Mouse (Mus musculus): Measurements from ENCODE around the gene Mast1. TPM values are rescaled to one million over a fixed set of nuclear protein-coding genes. Genes with fewer than 3 reads are reported as not detected.
"Not testable (repeated sequence)": the region's sequence is repeated elsewhere in the genome, so short reads cannot be mapped to it uniquely, and the experiment has no call there.

The Mast1 gene
- total RNA-seq, 2 experiments from 2014 or later: 0.07 TPM; not detected in 1

GRCm38 (mm10) chr8:84913502-84913900, 23.7 kb downstream of the Mast1 start:
- intact Hi-C loops (cut with DNase I): no loop called here

GRCm38 (mm10) chr8:84912895-84913501, 24.2 kb downstream of the Mast1 start:
- DNase-seq: peak; percentile 61 to 64
- intact Hi-C loops (cut with DNase I): no loop called here

More at GRCm38 (mm10) chr8:84913502-84913900, 23.7 kb downstream of the Mast1 start:
- DNase-seq: no peak

- intact Hi-C loops (cut with DNase I): no loop called here
- no peak for DNase-seq
These were observed 24.8 kb downstream of the Mast1 start for GRCm38 (mm10) chr8:84912391-84912790.

GRCm38 (mm10) chr8:84911854-84912253, 25.3 kb downstream of the Mast1 start:
- intact Hi-C loops (cut with DNase I): no loop called here
- no peak for DNase-seq

- intact Hi-C loops (cut with DNase I): no loop called here
These were observed 26.6 kb downstream of the Mast1 start for GRCm38 (mm10) chr8:84910551-84910950.

GRCm38 (mm10) chr8:84909949-84910348, 27.2 kb downstream of the Mast1 start:
- no peak for DNase-seq
- intact Hi-C loops (cut with DNase I): no loop called here

More at GRCm38 (mm10) chr8:84910551-84910950, 26.6 kb downstream of the Mast1 start:
- no peak for DNase-seq

- DNase-seq: no peak
- intact Hi-C loops (cut with DNase I): no loop called here
These were observed 27.9 kb downstream of the Mast1 start for GRCm38 (mm10) chr8:84909162-84909767.

GRCm38 (mm10) chr8:84908421-84909161, 28.6 kb downstream of the Mast1 start, which contains the start of gene Dnase2a:
TSS of gene Dnase2a (plus strand) at chr8:84908560.
- DNase-seq: peak; percentile 96 to 97
- intact Hi-C loops (cut with DNase I): no loop called here

GRCm38 (mm10) chr8:84907979-84908378, 29.2 kb downstream of the Mast1 start:
- intact Hi-C loops (cut with DNase I); DNase-seq: not testable (repeated sequence)

GRCm38 (mm10) chr8:84907493-84907892, 29.7 kb downstream of the Mast1 start:
- DNase-seq: no peak
- intact Hi-C loops (cut with DNase I): no loop called here

- no peak for DNase-seq
- intact Hi-C loops (cut with DNase I): no loop called here
These were observed 30.1 kb downstream of the Mast1 start for GRCm38 (mm10) chr8:84907037-84907436.

GRCm38 (mm10) chr8:84904351-84904750, 32.8 kb downstream of the Mast1 start:
- no peak for DNase-seq
- intact Hi-C loops (cut with DNase I): no loop called here

GRCm38 (mm10) chr8:84902920-84903661, 34.1 kb downstream of the Mast1 start:
- peak; percentile 93 to 94 for DNase-seq
- intact Hi-C loops (cut with DNase I): loop anchor here (2.0 kb wide), 1 partner anchor 56 kb away; the partner anchor contains the start of gene Calr

GRCm38 (mm10) chr8:84902367-84902919, 34.7 kb downstream of the Mast1 start:
- intact Hi-C loops (cut with DNase I): loop anchor here (2.0 kb wide), 1 partner anchor 56 kb away; the partner anchor contains the start of gene Calr
- DNase-seq: no peak

- DNase-seq: no peak
- intact Hi-C loops (cut with DNase I): loop anchor here (2.0 kb wide), 1 partner anchor 55 kb away; the partner anchor contains the start of gene Calr
These were observed 35.4 kb downstream of the Mast1 start, which contains the start of gene Klf1 for GRCm38 (mm10) chr8:84901752-84902151. TSS of gene Klf1 (plus strand) at chr8:84901928.

- intact Hi-C loops (cut with DNase I): no loop called here
- no peak for DNase-seq
These were observed 36.1 kb downstream of the Mast1 start for GRCm38 (mm10) chr8:84901071-84901470.

GRCm38 (mm10) chr8:84895963-84896362, 41.2 kb downstream of the Mast1 start:
- DNase-seq: no peak
- intact Hi-C loops (cut with DNase I): no loop called here

GRCm38 (mm10) chr8:84893709-84894134, 43.4 kb downstream of the Mast1 start, which contains the start of gene Gcdh:
TSS of gene Gcdh (minus strand) at chr8:84893921.
- peak; percentile 96 for DNase-seq
- intact Hi-C loops (cut with DNase I): no loop called here

GRCm38 (mm10) chr8:84892993-84893708, 44.0 kb downstream of the Mast1 start:
- intact Hi-C loops (cut with DNase I): no loop called here
- DNase-seq: no peak
